Mouse (Mus musculus): ENCODE results near the gene Kdm4c. TPM values are rescaled to one million over a fixed set of nuclear protein-coding genes. Genes with fewer than 3 reads are reported as not detected.
"Not testable (repeated sequence)": the region's sequence is repeated elsewhere in the genome, so short reads cannot be mapped to it uniquely, and the experiment has no call there.

Kdm4c gene
- total RNA-seq, 1 experiment from 2014 or later, result 34.8 TPM

- no peak for ATAC-seq (replicated peaks; ENCODE audit: insufficient number of reproducible peaks, low FRiP score, low TSS enrichment, poor library complexity, severe bottlenecking)
Measured at GRCm38 (mm10) chr4:74294726-74295125, 52.4 kb downstream of the Kdm4c start.

GRCm38 (mm10) chr4:74305315-74306105 lies 63.2 kb downstream of the Kdm4c start:
- ATAC-seq (replicated peaks; ENCODE audit: insufficient number of reproducible peaks, low FRiP score, low TSS enrichment, poor library complexity, severe bottlenecking), result no peak

DNA sequence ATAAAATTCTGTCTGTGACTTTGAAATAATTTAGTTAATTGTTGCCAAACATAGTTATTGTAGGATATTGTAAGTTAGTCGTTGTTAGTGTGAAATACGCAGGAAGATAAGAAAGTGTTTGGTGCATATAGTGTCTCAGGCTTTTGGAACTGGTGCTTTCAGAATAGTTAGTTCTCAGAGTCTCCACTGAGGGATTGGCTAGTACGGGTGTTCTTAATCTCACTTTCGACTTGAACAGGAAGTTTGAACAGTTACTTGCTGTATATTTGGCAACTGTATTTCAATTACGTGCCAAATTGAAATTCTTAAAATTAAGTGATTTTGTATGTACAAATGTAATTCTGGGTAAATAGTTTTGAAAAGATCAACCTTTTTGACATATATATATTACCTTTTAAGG lies 68.8 kb downstream of the Kdm4c start:
- no peak for ATAC-seq (replicated peaks; ENCODE audit: insufficient number of reproducible peaks, low FRiP score, low TSS enrichment, poor library complexity, severe bottlenecking)

- ATAC-seq (replicated peaks; ENCODE audit: insufficient number of reproducible peaks, low FRiP score, low TSS enrichment, poor library complexity, severe bottlenecking), result no peak
Measured at GRCm38 (mm10) chr4:74312858-74313257, 70.6 kb downstream of the Kdm4c start.

GRCm38 (mm10) chr4:74315388-74315787 lies 73.1 kb downstream of the Kdm4c start:
- no peak for ATAC-seq (replicated peaks; ENCODE audit: insufficient number of reproducible peaks, low FRiP score, low TSS enrichment, poor library complexity, severe bottlenecking)

GRCm38 (mm10) chr4:74319313-74319712 lies 77.0 kb downstream of the Kdm4c start:
- ATAC-seq (replicated peaks; ENCODE audit: insufficient number of reproducible peaks, low FRiP score, low TSS enrichment, poor library complexity, severe bottlenecking), result no peak

DNA sequence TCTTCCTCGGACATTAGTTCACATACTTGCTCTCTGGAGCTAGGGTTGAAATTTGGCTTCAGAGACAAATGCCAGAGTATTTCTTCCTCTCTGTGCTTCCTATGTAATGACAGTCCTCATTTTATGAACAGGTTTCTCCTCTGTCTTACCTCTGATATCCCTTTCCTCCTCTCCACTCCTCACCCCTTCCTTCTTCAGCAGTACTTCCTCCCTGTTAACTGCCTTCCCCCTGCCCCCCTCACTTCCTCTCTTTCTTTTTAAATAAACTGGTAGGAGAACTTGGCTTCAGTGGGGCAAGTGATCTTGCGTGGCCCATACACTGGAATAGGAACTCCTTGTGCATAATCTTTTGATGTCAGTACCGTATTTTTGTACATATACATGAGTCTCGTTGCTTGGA lies 115.2 kb downstream of the Kdm4c start:
- no peak for ATAC-seq (replicated peaks; ENCODE audit: insufficient number of reproducible peaks, low FRiP score, low TSS enrichment, poor library complexity, severe bottlenecking)

GRCm38 (mm10) chr4:74360274-74360673 lies 118.0 kb downstream of the Kdm4c start:
- ATAC-seq (replicated peaks; ENCODE audit: insufficient number of reproducible peaks, low FRiP score, low TSS enrichment, poor library complexity, severe bottlenecking), result no peak

GRCm38 (mm10) chr4:74386583-74386982 lies 144.3 kb downstream of the Kdm4c start:
- ATAC-seq (replicated peaks; ENCODE audit: insufficient number of reproducible peaks, low FRiP score, low TSS enrichment, poor library complexity, severe bottlenecking), result no peak

GRCm38 (mm10) chr4:74393162-74393561 lies 150.9 kb downstream of the Kdm4c start:
- ATAC-seq (replicated peaks; ENCODE audit: insufficient number of reproducible peaks, low FRiP score, low TSS enrichment, poor library complexity, severe bottlenecking), result no peak

GRCm38 (mm10) chr4:74396562-74396961 lies 154.3 kb downstream of the Kdm4c start:
- no peak for ATAC-seq (replicated peaks; ENCODE audit: insufficient number of reproducible peaks, low FRiP score, low TSS enrichment, poor library complexity, severe bottlenecking)

- not testable (repeated sequence) for ATAC-seq (replicated peaks; ENCODE audit: insufficient number of reproducible peaks, low FRiP score, low TSS enrichment, poor library complexity, severe bottlenecking)
Measured at GRCm38 (mm10) chr4:74401617-74402313, 159.5 kb downstream of the Kdm4c start.

DNA sequence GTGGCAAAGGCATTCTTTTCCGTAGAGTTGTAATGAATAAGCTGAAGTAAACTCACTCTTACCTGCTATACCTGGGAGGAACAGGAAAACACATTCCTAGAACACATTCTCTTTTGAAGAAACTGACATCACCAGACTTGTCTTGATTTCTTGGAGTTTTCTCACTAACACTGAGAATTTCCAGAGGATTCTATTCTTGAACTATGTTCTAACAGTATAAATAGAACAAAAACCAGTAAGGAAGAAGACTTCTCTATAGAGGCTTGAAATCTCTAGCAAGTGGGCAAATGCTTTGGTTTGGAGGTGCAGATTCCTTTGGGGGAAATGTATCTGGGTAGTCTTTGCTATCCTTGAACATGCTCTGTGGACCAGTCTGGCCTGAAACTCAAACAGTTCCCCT lies 166.4 kb downstream of the Kdm4c start:
- ATAC-seq (replicated peaks; ENCODE audit: insufficient number of reproducible peaks, low FRiP score, low TSS enrichment, poor library complexity, severe bottlenecking), result no peak

- ATAC-seq (replicated peaks; ENCODE audit: insufficient number of reproducible peaks, low FRiP score, low TSS enrichment, poor library complexity, severe bottlenecking), result no peak
Measured at GRCm38 (mm10) chr4:74419794-74420193, 177.5 kb downstream of the Kdm4c start.

Other genes starting within 250 kb of the Kdm4c start
- gene Frmd3, start 229.1 kb upstream of the Kdm4c start, total RNA-seq (2017), result not detected in 3 replicates

Measured in monocyte, adult 5-6 weeks (primary cell).